Mouse (Mus musculus) Patski (cell line): ENCODE measurements at regions not wholly inside any gene's neighbourhood (a gene's known extent, or its start where the extent isn't known, plus 50 kb on each side); places are given as distances from the start of the nearest gene placed in this dataset.
"Not testable (repeated sequence)": the region's sequence is repeated elsewhere in the genome, so short reads cannot be mapped to it uniquely, and the experiment has no call there.

Experiments used
- ATAC-seq: fragments of 100-300 bp; one replicate; pipeline ENCODE4 v1.8.0; 2021
- CTCF ChIA-PET: fragments of 350-600 bp; sonication (Branson Sonifier 250); formaldehyde crosslinking; loops from one replicate; lab custom pipeline; 2022; ENCODE audit warnings: inconsistent platforms; lab: Charles Lee
- POLR2A ChIA-PET: fragments of 350-600 bp; sonication (Branson Sonifier 250); formaldehyde crosslinking; loops from one replicate; lab custom pipeline; 2022; ENCODE audit warnings: antibody characterized with exemption, inconsistent platforms; lab: Charles Lee
- DNase-seq: peaks from one replicate; pipeline ENCODE4 v3.0.0-alpha.2; 2011; ENCODE audit warnings: low read depth, low spot score
- H3K27me3 ChIP-seq: fragments of 371-371 bp; one replicate; pipeline ENCODE4 v1.5.1; 2021
- CTCF ChIP-seq: fragments of 100-300 bp; IDR thresholded peaks from one replicate; pipeline ENCODE4 v1.5.1; 2021
- in situ Hi-C: fragments of 300-500 bp; cut with MboI; formaldehyde crosslinking; loops from 3 replicates; pipeline ENCODE4 v1.11.1; 2018; ENCODE audit warnings: low pct_unique_long_range_greater_than_20kb, mixed read lengths

DNA sequence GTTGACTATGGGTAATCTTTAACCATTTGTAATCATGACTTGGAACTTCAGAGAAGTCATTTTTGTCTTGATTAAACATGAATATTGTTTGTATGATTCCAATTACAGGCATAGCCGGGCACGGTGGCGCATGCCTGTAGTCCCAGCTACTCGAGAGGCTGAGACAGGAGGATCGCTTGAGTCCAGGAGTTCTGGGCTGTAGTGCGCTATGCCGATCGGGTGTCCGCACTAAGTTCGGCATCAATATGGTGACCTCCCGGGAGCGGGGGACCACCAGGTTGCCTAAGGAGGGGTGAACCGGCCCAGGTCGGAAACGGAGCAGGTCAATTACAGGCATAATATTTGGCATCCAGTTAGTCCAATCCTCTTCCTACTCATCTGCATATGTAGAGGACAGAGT, 1275.8 kb downstream of the Rpia start:
- ATAC-seq, CTCF ChIA-PET, POLR2A ChIA-PET, DNase-seq, H3K27me3 ChIP-seq: not testable (repeated sequence)
- in situ Hi-C loops = loop anchor here (10.0 kb wide), 1 partner anchor 199 kb away; no protein-coding TSS in a partner anchor

DNA sequence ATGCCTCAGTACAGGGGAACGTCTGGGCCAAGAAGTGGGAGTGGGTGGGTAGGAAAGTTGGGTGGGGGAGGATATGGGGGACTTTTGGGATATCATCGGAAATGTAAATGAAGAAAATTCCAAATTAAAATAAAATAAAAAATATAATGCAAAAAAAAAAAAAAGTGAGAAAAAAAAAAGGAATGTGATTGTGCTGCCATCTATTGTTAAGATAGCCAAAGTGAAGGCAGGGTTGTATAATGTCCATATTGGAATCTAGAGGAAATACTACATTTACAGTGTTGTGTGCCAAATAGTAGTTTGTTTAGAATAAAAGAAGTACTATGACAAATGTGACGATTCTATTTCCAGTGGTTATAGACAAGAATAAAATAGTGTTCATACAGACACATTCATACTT, 1284.0 kb downstream of the Rpia start:
- CTCF ChIA-PET = no interaction called here
- DNase-seq (no peak), ATAC-seq (no peak)
- in situ Hi-C loops = no loop called here
- H3K27me3 ChIP-seq = no peaks in the 10 kb centered on the region
- TF ChIP-seq CTCF = no peak
- POLR2A ChIA-PET = no interaction called here

DNA sequence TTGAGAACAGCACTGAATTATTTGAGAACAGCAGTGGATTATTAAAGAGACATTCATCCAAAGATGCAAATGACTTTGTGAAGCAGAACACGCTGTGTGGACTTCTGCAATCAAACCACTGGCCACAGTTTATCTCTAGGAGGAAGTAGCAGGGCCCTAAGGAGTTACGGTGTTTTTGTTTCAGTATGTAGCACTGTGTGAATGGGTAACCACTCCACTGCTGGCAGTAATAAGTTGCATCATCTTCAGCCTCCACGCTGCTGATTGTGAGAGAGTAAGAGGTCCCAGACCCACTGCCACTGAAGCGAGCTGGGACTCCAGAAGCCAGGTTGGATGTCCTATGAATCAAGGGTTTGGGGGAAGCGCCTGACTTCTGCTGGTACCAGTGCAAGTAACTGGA, 1292.0 kb downstream of the Rpia start:
- in situ Hi-C loops, POLR2A ChIA-PET, DNase-seq, H3K27me3 ChIP-seq, ATAC-seq, CTCF ChIA-PET: not testable (repeated sequence)
